Mouse (Mus musculus) activated CD4-positive, CD25-positive, alpha-beta regulatory T cell, adult 4 months (primary cell): Measurements from ENCODE around the gene Scrt2. TPM values are rescaled to one million over a fixed set of nuclear protein-coding genes. Genes with fewer than 3 reads are reported as not detected.
A peak's percentile ranks its signal among the peaks of the same experiment; 100 is the strongest.

ENCODE experiments used
- ATAC-seq: one replicate; pipeline ENCODE4 v1.8.0; 2017
- polyA plus RNA-seq, 2 experiments: library from polyadenylated mRNA; unstranded; fragments of 100-300 nt; shearing (Covaris generic); gene quantifications; one replicate each; pipeline ENCODE4 v1.2.1; 2017

Gene Scrt2
- polyA plus RNA-seq, 2 experiments from 2014 or later, result not detected

GRCm38 (mm10) chr2:152108702-152109101, 27.4 kb downstream of the Scrt2 start:
- ATAC-seq, result no peak

- ATAC-seq, result no peak
Observed at GRCm38 (mm10) chr2:152109386-152109785, 28.1 kb downstream of the Scrt2 start.

- no peak for ATAC-seq
Observed at GRCm38 (mm10) chr2:152111311-152111710, 30.0 kb downstream of the Scrt2 start.

GRCm38 (mm10) chr2:152111920-152112319, 30.6 kb downstream of the Scrt2 start:
- ATAC-seq, result peak; percentile 73

- no peak for ATAC-seq
Observed at GRCm38 (mm10) chr2:152112490-152112889, 31.2 kb downstream of the Scrt2 start.

- ATAC-seq, result no peak
Observed at GRCm38 (mm10) chr2:152112970-152113369, 31.6 kb downstream of the Scrt2 start.

- no peak for ATAC-seq
Observed at GRCm38 (mm10) chr2:152114057-152114975, 33.0 kb downstream of the Scrt2 start.

- no peak for ATAC-seq
Observed at GRCm38 (mm10) chr2:152117694-152118093, 36.4 kb downstream of the Scrt2 start.

DNA sequence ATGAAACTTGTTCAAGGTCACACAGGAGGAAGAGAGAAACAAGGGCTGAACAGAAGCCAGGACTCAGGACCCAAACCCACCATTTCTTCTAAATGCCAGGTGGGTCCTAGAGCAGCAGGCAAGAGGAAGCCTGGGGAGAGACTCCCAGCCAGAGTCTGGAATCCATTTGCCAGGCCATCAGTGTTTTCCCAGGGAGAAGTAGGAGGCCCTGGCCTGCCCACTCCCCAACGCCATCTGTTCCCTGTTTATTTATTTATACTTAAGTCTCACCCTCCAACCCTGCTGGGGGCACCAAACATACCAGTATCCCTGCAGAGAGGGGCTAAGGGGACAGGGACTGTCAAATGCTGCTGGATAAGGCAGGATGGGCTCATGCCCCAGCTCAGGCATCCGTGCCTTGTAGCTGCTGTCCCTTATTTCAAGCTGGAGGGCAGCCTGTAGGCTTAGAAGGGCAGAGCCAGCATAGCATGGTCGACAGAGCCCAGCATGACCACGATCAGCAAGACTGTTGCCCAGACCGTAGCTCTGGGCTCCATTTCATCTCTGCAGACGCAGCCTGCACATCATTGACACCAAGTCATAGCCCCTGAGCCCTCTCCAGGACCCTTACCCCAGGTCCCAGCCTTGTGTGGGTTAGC, 38.0 kb downstream of the Scrt2 start:
- no peak for ATAC-seq

- no peak for ATAC-seq
Observed at GRCm38 (mm10) chr2:152122896-152123295, 41.6 kb downstream of the Scrt2 start.

- no peak for ATAC-seq
Observed at GRCm38 (mm10) chr2:152128597-152128996, 47.3 kb downstream of the Scrt2 start.

DNA sequence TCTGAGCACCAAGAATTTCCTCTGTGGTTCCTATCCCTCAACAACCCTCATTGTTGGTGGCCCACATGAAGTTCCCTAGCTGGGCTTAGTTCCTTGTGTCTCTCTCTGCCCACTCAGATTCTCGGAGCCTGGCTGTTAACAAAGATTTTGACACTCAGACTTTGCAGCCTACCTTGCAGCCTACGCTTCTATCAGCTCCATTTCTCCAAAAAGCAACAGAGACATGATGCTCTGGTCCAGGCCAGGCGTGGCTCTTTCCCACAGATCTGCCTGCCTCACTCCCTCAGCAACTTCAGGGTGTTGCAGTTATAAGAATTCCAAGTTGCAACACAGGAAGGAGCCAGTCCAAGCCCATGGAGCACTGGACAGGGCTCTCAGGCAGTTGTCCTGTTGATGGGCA, 48.4 kb downstream of the Scrt2 start:
- no peak for ATAC-seq

GRCm38 (mm10) chr2:152132016-152132415, 50.7 kb downstream of the Scrt2 start:
- no peak for ATAC-seq

- ATAC-seq, result no peak
Observed at GRCm38 (mm10) chr2:152132691-152133090, 51.4 kb downstream of the Scrt2 start.

- ATAC-seq, result no peak
Observed at GRCm38 (mm10) chr2:152139191-152139987, 58.1 kb downstream of the Scrt2 start.

- ATAC-seq, result no peak
Observed at GRCm38 (mm10) chr2:152140941-152141340, 59.6 kb downstream of the Scrt2 start.

- no peak for ATAC-seq
Observed at GRCm38 (mm10) chr2:152141491-152141890, 60.2 kb downstream of the Scrt2 start.

GRCm38 (mm10) chr2:152142046-152142445, 60.7 kb downstream of the Scrt2 start:
- ATAC-seq, result no peak

- no peak for ATAC-seq
Observed at GRCm38 (mm10) chr2:152142571-152142970, 61.2 kb downstream of the Scrt2 start.

DNA sequence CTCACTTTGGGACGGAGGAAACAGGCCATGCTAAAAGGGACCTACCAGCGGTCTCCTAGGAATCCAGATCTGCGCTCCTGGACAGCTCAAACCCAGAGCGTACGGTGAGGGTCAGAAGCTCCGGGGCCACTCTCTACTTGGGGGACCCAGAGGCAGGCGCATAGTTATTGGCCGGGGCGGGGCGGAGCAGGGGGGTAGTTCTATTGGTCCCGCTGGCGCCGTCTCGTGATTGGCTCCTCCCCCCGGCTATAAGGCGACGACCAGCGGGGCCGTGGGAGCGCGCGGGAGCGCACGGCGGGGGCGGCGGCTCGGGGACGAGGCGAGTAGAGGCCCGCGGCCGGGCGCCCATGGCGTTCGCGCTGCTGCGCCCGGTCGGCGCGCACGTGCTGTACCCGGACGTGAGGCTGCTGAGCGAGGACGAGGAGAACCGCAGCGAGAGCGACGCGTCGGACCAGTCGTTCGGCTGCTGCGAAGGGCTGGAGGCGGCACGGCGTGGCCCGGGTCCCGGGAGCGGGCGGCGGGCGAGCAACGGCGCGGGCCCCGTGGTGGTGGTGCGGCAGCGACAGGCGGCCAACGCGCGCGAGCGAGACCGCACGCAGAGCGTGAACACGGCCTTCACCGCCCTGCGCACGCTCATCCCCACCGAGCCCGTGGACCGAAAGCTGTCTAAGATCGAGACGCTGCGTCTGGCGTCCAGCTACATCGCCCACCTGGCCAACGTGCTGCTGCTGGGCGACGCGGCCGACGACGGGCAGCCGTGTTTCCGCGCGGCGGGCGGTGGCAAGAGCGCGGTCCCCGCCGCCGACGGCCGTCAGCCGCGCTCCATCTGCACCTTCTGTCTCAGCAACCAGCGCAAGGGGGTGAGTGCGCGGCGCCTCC, 62.2 kb downstream of the Scrt2 start, which contains the start of gene Tcf15:
Tcf15 (plus strand) TSS at position 283 of the 879 bp plus-strand sequence.
- ATAC-seq, result no peak

DNA sequence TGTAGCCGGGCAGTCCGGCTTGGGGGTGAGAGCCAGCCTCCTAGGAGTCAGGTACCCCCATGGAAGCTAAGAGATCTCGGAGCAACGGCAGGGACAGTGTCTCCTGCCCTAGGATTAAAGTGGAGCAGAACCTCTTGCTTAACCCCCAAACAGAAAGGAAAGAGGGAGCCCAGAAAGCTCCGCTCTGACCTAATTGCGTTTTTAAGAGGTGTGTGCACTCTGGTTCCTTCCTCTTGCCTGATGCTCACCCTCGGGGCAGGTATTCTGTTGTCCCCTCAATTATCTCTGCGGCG, 62.8 kb downstream of the Scrt2 start:
- no peak for ATAC-seq

DNA sequence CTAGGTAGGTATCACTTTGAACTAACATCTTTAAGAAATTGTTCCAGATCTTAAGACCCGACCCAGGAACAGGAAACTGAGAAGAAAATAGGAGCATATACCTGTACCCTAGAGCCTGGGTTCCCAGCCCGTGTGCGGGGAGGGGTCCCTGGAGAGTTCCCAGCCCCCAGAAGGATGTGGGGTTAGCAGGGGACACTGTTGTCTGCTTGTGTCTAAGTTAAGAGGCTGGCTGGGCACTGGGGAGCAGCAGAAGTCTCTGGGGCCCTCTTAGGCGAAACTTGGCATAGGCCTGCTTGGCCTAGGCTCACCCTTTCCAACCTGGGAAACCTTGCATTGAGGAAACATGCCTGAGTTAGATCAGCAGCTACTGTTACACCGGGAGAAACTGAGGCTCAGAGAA, 63.2 kb downstream of the Scrt2 start:
- ATAC-seq, result no peak
